ENCODE assay signal across 8 mouse cellular contexts in genomic region chr4:65605151-65605702, GRCm38 (mm10). TPM values are rescaled to one million over a fixed set of nuclear protein-coding genes. Genes with fewer than 3 reads are reported as not detected.
DNase-seq lines count a peak whose midpoint lies in the region; ATAC-seq and TF ChIP-seq lines count a peak whose summit lies in the region.

No protein-coding gene starts in this region.

- no peak for DNase-seq in heart, embryonic 10.5 days (ENCODE audit: low spot score)
- no peak for DNase-seq in heart, adult 18-20 months
- DNase-seq in thymus, adult 2 months = no peak
- no peak for DNase-seq in thymus, postnatal 36 days
- no peak for DNase-seq in hindbrain, embryonic 14.5 days (ENCODE audit: low spot score)
- no peak for DNase-seq in thymus, adult 18-20 months
- DNase-seq in gastrocnemius, postnatal 10 days = no peak

- TF ChIP-seq POLR2A in thymus, adult 2 months (IDR thresholded peaks at IDR 0.05; ENCODE audit: control insufficient read depth, extremely low read depth, insufficient read depth, low read length, poor library complexity) = no peak

- H3K4me1 ChIP-seq in heart, embryonic 10.5 days = peaks cover 33% of the 10 kb centered on the region
- peaks cover 4% of the 10 kb centered on the region for H3K4me1 ChIP-seq in thymus, adult 2 months (replicated peaks; ENCODE audit: control insufficient read depth, insufficient read depth, low read length)
- peaks cover 29% of the 10 kb centered on the region for H3K4me1 ChIP-seq in hindbrain, embryonic 14.5 days (replicated peaks; ENCODE audit: control insufficient read depth, insufficient read depth, low read length)
- peaks cover 24% of the 10 kb centered on the region for H3K4me1 ChIP-seq in midbrain, embryonic 12.5 days

- H3K36me3 ChIP-seq in heart, embryonic 10.5 days = no peaks in the 10 kb centered on the region
- H3K36me3 ChIP-seq in thymus, adult 2 months (ENCODE audit: control insufficient read depth, insufficient read depth, low read length) = no peaks in the 10 kb centered on the region
- no peaks in the 10 kb centered on the region for H3K36me3 ChIP-seq in hindbrain, embryonic 14.5 days (replicated peaks; ENCODE audit: control insufficient read depth, insufficient read depth)
- 0 out of 2 replicates have a peak, but pooled peaks cover 4% of the 10 kb centered on the region for H3K36me3 ChIP-seq in midbrain, embryonic 12.5 days

- no peaks in the 10 kb centered on the region for H3K27me3 ChIP-seq in heart, embryonic 10.5 days (ENCODE audit: insufficient read depth, poor library complexity, severe bottlenecking)
- no peaks in the 10 kb centered on the region for H3K27me3 ChIP-seq in thymus, adult 2 months (ENCODE audit: control insufficient read depth, insufficient read depth, low read length)
- no peaks in the 10 kb centered on the region for H3K27me3 ChIP-seq in hindbrain, embryonic 14.5 days (ENCODE audit: control insufficient read depth, insufficient read depth, low read length)
- H3K27me3 ChIP-seq in midbrain, embryonic 12.5 days = no peaks in the 10 kb centered on the region

- ATAC-seq in hindbrain, embryonic 14.5 days (ENCODE audit: low FRiP score) = peak; percentile 90
- ATAC-seq in midbrain, embryonic 12.5 days (ENCODE audit: low FRiP score, low read depth) = peak; percentile 88

- WGBS in heart, embryonic 10.5 days = under 1% methylated on average over 21 of the region's 21 CpGs
- WGBS in thymus, adult 2 months = 1% methylated on average over 21 of the region's 21 CpGs
- WGBS in hindbrain, embryonic 14.5 days = under 1% methylated on average over 21 of the region's 21 CpGs
- under 1% methylated on average over 21 of the region's 21 CpGs for WGBS in midbrain, embryonic 12.5 days

- H3K27ac ChIP-seq in heart, embryonic 10.5 days = peak overlapping the region; percentile 91
- H3K27ac ChIP-seq in thymus, adult 2 months (ENCODE audit: control insufficient read depth, insufficient read depth, low read length) = no peak overlapping the region
- peak overlapping the region; percentile 90 for H3K27ac ChIP-seq in hindbrain, embryonic 14.5 days
- peak overlapping the region; percentile 75 for H3K27ac ChIP-seq in midbrain, embryonic 12.5 days (replicated peaks)

- peak overlapping the region; percentile 89 for H3K9ac ChIP-seq in hindbrain, embryonic 14.5 days
- H3K9ac ChIP-seq in midbrain, embryonic 12.5 days (replicated peaks) = peak overlapping the region; percentile 76

- peak overlapping the region; percentile 75 for H3K4me2 ChIP-seq in hindbrain, embryonic 14.5 days (replicated peaks)
- H3K4me2 ChIP-seq in midbrain, embryonic 12.5 days (replicated peaks) = peak overlapping the region; percentile 58

- no peaks in the 10 kb centered on the region for H3K9me3 ChIP-seq in heart, embryonic 10.5 days
- H3K9me3 ChIP-seq in hindbrain, embryonic 14.5 days (ENCODE audit: control insufficient read depth, low read length) = no peaks in the 10 kb centered on the region
- no peaks in the 10 kb centered on the region for H3K9me3 ChIP-seq in midbrain, embryonic 12.5 days

- TF ChIP-seq CTCF in thymus, adult 2 months (IDR thresholded peaks at IDR 0.05; ENCODE audit: borderline replicate concordance, control insufficient read depth, extremely low read depth, insufficient read depth, low read length, poor library complexity) = no peak

- peak overlapping the region; percentile 81 for H3K4me3 ChIP-seq in heart, embryonic 10.5 days
- peak overlapping the region; percentile 89 for H3K4me3 ChIP-seq in thymus, adult 2 months (ENCODE audit: control insufficient read depth, insufficient read depth, low read length)
- H3K4me3 ChIP-seq in hindbrain, embryonic 14.5 days (replicated peaks; ENCODE audit: low read length) = peak overlapping the region; percentile 87
- peak overlapping the region; percentile 63 for H3K4me3 ChIP-seq in midbrain, embryonic 12.5 days

RNA-seq across cellular contexts. Expression of gene Trim32, which starts 0.4 kb away (rescaled TPM):
- polyA plus RNA-seq in heart, embryonic 10.5 days (2016; fragmentation: Nextera tagmentation; extraction: Ambion mirVana) = 41.8 and 46.3 TPM in 2 replicates
- 10 to 100 TPM; 15.0 to 16.9 TPM for total RNA-seq in heart, adult 18-20 months (2021)
- polyA plus RNA-seq in thymus, adult 2 months (2012; rRNA removed) = 22.3 and 27.1 TPM in 2 replicates
- 177 and 205 TPM in 2 replicates for polyA plus RNA-seq in hindbrain, embryonic 14.5 days (2014; fragmentation: Nextera tagmentation; extraction: Ambion mirVana)
- 75.8 and 83.2 TPM in 2 replicates for polyA plus RNA-seq in midbrain, embryonic 12.5 days (2016; fragmentation: Nextera tagmentation; extraction: Ambion mirVana)
- 10 to 100 TPM; 12.5 to 13.3 TPM for total RNA-seq in gastrocnemius, postnatal 10 days (2021)
